Mouse (Mus musculus) embryonic facial prominence, embryonic 11.5 days (tissue): ENCODE results near the gene Nutf2-ps1. TPM values are rescaled to one million over a fixed set of nuclear protein-coding genes. Genes with fewer than 3 reads are reported as not detected.
A peak's percentile ranks its signal among the peaks of the same experiment; 100 is the strongest.
"Not testable (repeated sequence)": the region's sequence is repeated elsewhere in the genome, so short reads cannot be mapped to it uniquely, and the experiment has no call there.

Experiments
- ATAC-seq: fragments of 200-750 bp; cut with Nextera tagmentation; replicated peaks from 2 replicates; pipeline ENCODE4 v1.8.0; 2017; ENCODE audit warnings: low read depth; ENCODE audit not compliant: insufficient number of reproducible peaks, low FRiP score, low TSS enrichment
- DNase-seq: peaks from one replicate; pipeline ENCODE4 v3.0.0-alpha.2; 2015; ENCODE audit warnings: low spot score
- H3K27ac ChIP-seq: fragments of 300-500 bp; sonication (generic); replicated peaks from 2 replicates; pipeline ENCODE4 v1.5.1; 2014; ENCODE audit warnings: mild to moderate bottlenecking, low read depth, low read length, control low read depth
- H3K27me3 ChIP-seq: fragments of 300-500 bp; sonication (generic); 2 replicates; pipeline ENCODE4 v1.6.1; 2014; ENCODE audit warnings: mild to moderate bottlenecking, low read length, moderate library complexity, mixed read lengths; ENCODE audit not compliant: control insufficient read depth, insufficient read depth
- H3K36me3 ChIP-seq: fragments of 300-500 bp; sonication (generic); replicated peaks from 2 replicates; pipeline ENCODE4 v1.6.1; 2014; ENCODE audit warnings: low read depth, mild to moderate bottlenecking, low read length, moderate library complexity, mixed read lengths; ENCODE audit not compliant: control insufficient read depth, insufficient read depth
- H3K4me1 ChIP-seq: fragments of 300-500 bp; sonication (generic); 2 replicates; pipeline ENCODE4 v1.6.1; 2014; ENCODE audit warnings: low read length, mixed read lengths; ENCODE audit not compliant: control insufficient read depth, insufficient read depth
- H3K4me2 ChIP-seq: fragments of 300-500 bp; sonication (generic); 2 replicates; pipeline ENCODE4 v1.6.1; 2014; ENCODE audit warnings: low read depth, mild to moderate bottlenecking, control low read depth, low read length, moderate library complexity
- H3K4me3 ChIP-seq: fragments of 300-500 bp; sonication (generic); 2 replicates; pipeline ENCODE4 v1.5.1; 2014; ENCODE audit warnings: low read depth, low read length, control low read depth
- H3K9ac ChIP-seq: fragments of 300-500 bp; sonication (generic); replicated peaks from 2 replicates; pipeline ENCODE4 v1.6.1; 2014; ENCODE audit warnings: mild to moderate bottlenecking, control low read depth, low read length
- H3K9me3 ChIP-seq: fragments of 300-500 bp; sonication (generic); replicated peaks from 2 replicates; pipeline ENCODE4 v1.6.1; 2016; ENCODE audit warnings: mild to moderate bottlenecking, low read length, inconsistent platforms, mixed read lengths; ENCODE audit not compliant: control insufficient read depth
- WGBS: fragments of 180-500 bp; shearing (Covaris S2); extraction: QIAGEN DNeasy Blood & Tissue Kit; methylation state at CpG from one replicate; pipeline ENCODE4 v1.1.7; 2014; 5-methylcytosine and 5-hydroxymethylcytosine counted together
- polyA plus RNA-seq: library from polyadenylated mRNA; unstranded; fragments of >200 nt; fragmentation: Nextera tagmentation; extraction: Ambion mirVana; gene quantifications from 2 replicates; pipeline ENCODE4 v1.2.1, GENCODE M21; 2014

Gene Nutf2-ps1
- polyA plus RNA-seq, 1 experiment from 2014 or later: 549 TPM

GRCm38 (mm10) chr19:53596723-53597474 is 8.0 kb upstream of the Nutf2-ps1 start:
- Histone ChIP-seq H3K4me2 (no peak overlapping the region), H3K36me3 (no peaks in the 10 kb centered on the region), H3K27me3 (no peaks in the 10 kb centered on the region), H3K4me3 (no peak overlapping the region), H3K9me3 (no peaks in the 10 kb centered on the region), H3K9ac (no peak overlapping the region), H3K27ac (no peak overlapping the region), H3K4me1 (no peaks in the 10 kb centered on the region; the same call in 1 of the 2 replicates)
- ATAC-seq (no peak), DNase-seq (no peak)
- 67% methylated on average over 7 of the region's 7 CpGs for WGBS

- not testable (repeated sequence) for H3K27ac ChIP-seq, DNase-seq, ATAC-seq, H3K27me3 ChIP-seq, H3K9ac ChIP-seq, H3K4me3 ChIP-seq, H3K9me3 ChIP-seq, H3K36me3 ChIP-seq, H3K4me2 ChIP-seq, H3K4me1 ChIP-seq
- WGBS: 85% methylated on average over 3 of the region's 3 CpGs
Measured at GRCm38 (mm10) chr19:53587686-53588085, 1.2 kb downstream of the Nutf2-ps1 start.

GRCm38 (mm10) chr19:53580271-53580670 is 8.6 kb downstream of the Nutf2-ps1 start:
- not testable (repeated sequence) for H3K27me3 ChIP-seq, DNase-seq, H3K36me3 ChIP-seq, ATAC-seq, H3K4me2 ChIP-seq, H3K9ac ChIP-seq, H3K4me1 ChIP-seq, H3K27ac ChIP-seq, H3K9me3 ChIP-seq, H3K4me3 ChIP-seq
- 85% methylated on average over 8 of the region's 8 CpGs for WGBS

- peak; percentile 73; the same call in 1 of the 2 replicates for ATAC-seq
- WGBS: 13% methylated on average over 8 of the region's 8 CpGs
Measured at GRCm38 (mm10) chr19:53578597-53579252, 10.1 kb downstream of the Nutf2-ps1 start.

GRCm38 (mm10) chr19:53577025-53577800 is 11.7 kb downstream of the Nutf2-ps1 start:
- Histone ChIP-seq H3K4me2 (no peak overlapping the region), H3K27ac (no peak overlapping the region), H3K4me1 (no peaks in the 10 kb centered on the region), H3K27me3 (no peaks in the 10 kb centered on the region), H3K36me3 (no peaks in the 10 kb centered on the region), H3K9me3 (no peaks in the 10 kb centered on the region), H3K9ac (no peak overlapping the region), H3K4me3 (no peak overlapping the region)
- DNase-seq: no peak
- WGBS: 69% methylated on average over 11 of the region's 11 CpGs
- ATAC-seq: no peak

More at GRCm38 (mm10) chr19:53578597-53579252, 10.1 kb downstream of the Nutf2-ps1 start:
- peak; percentile 89 for DNase-seq
- no peaks in the 10 kb centered on the region for H3K4me1 ChIP-seq
- H3K9me3 ChIP-seq: no peaks in the 10 kb centered on the region
- H3K4me2 ChIP-seq: no peak overlapping the region
- no peaks in the 10 kb centered on the region for H3K27me3 ChIP-seq
- H3K9ac ChIP-seq: no peak overlapping the region
- H3K27ac ChIP-seq: no peak overlapping the region
- no peak overlapping the region for H3K4me3 ChIP-seq
- no peaks in the 10 kb centered on the region for H3K36me3 ChIP-seq

- Histone ChIP-seq H3K4me1 (no peaks in the 10 kb centered on the region), H3K27ac (no peak overlapping the region), H3K27me3 (no peaks in the 10 kb centered on the region), H3K9ac (no peak overlapping the region), H3K36me3 (no peaks in the 10 kb centered on the region), H3K9me3 (no peaks in the 10 kb centered on the region), H3K4me2 (no peak overlapping the region), H3K4me3 (no peak overlapping the region)
- ATAC-seq (no peak), DNase-seq (no peak)
- WGBS: 90% methylated on average over 7 of the region's 7 CpGs
Measured at GRCm38 (mm10) chr19:53576061-53576460, 12.8 kb downstream of the Nutf2-ps1 start.

- Histone ChIP-seq H3K9ac (no peak overlapping the region), H3K27me3 (no peaks in the 10 kb centered on the region), H3K27ac (no peak overlapping the region), H3K4me1 (no peaks in the 10 kb centered on the region), H3K36me3 (no peaks in the 10 kb centered on the region), H3K4me3 (no peak overlapping the region), H3K9me3 (no peaks in the 10 kb centered on the region), H3K4me2 (no peak overlapping the region)
- no peak for ATAC-seq
- WGBS: 70% methylated on average over 4 of the region's 4 CpGs
- DNase-seq: no peak
Measured at GRCm38 (mm10) chr19:53575296-53576010, 13.4 kb downstream of the Nutf2-ps1 start.
